Mouse (Mus musculus): ENCODE results near the gene Rad51ap1. TPM values are rescaled to one million over a fixed set of nuclear protein-coding genes. Genes with fewer than 3 reads are reported as not detected.
A peak's percentile ranks its signal among the peaks of the same experiment; 100 is the strongest.

Gene Rad51ap1
- 5.3 and 7.5 TPM in 2 replicates for polyA plus RNA-seq (2015; fragmentation: Nextera tagmentation; extraction: Ambion mirVana)

GRCm38 (mm10) chr6:126939487-126940171, at the start of gene Rad51ap1, which contains the start of gene D6Wsu163e:
Gene Rad51ap1 (minus strand): TSS chr6:126939587.
Gene D6Wsu163e (plus strand): TSS chr6:126939962.
- peak within 1 kb of the TSS; percentile 47 for H3K4me3 ChIP-seq (ENCODE audit: low read depth, low read length)
- under 1% methylated on average over 32 of the region's 33 CpGs for WGBS
- H3K4me1 ChIP-seq (ENCODE audit: insufficient read depth, low read depth, low read length) = peaks cover 10% of the 10 kb centered on the region
- peak; percentile 100 for ATAC-seq
- H3K9me3 ChIP-seq (ENCODE audit: low read length) = no peaks in the 10 kb centered on the region
- H3K9ac ChIP-seq (replicated peaks; ENCODE audit: low read depth) = peak within 1 kb of the TSS; percentile 51; the same call in 1 of the 2 replicates
- peak within 1 kb of the TSS; percentile 27; the same call in 1 of the 2 replicates for H3K27ac ChIP-seq (ENCODE audit: low read length)
- H3K36me3 ChIP-seq (ENCODE audit: insufficient read depth, low read length) = 0 out of 2 replicates have a peak, but pooled peaks cover 4% of the 10 kb centered on the region
- H3K27me3 ChIP-seq (replicated peaks; ENCODE audit: insufficient read depth, low read length) = no peaks in the 10 kb centered on the region
- H3K4me2 ChIP-seq (replicated peaks; ENCODE audit: low read depth, low read length) = peak within 1 kb of the TSS; percentile 77
- TF ChIP-seq EP300 (IDR thresholded peaks at IDR 0.05) = 0 out of 2 replicates have a peak, but pooled peaks have one; percentile 48
- no peak for TF ChIP-seq CTCF (IDR thresholded peaks at IDR 0.05)
- DNase-seq (ENCODE audit: low spot score) = peak; percentile 98

GRCm38 (mm10) chr6:126981539-126982234, 42.3 kb upstream of the Rad51ap1 start:
- TF ChIP-seq CTCF (IDR thresholded peaks at IDR 0.05) = no peak
- peak; percentile 15; the same call in 1 of the 2 replicates for TF ChIP-seq EP300 (IDR thresholded peaks at IDR 0.05)
- no peaks in the 10 kb centered on the region for H3K36me3 ChIP-seq (ENCODE audit: insufficient read depth, low read length)
- H3K9ac ChIP-seq (replicated peaks; ENCODE audit: low read depth) = no peak overlapping the region
- no peak overlapping the region for H3K4me2 ChIP-seq (replicated peaks; ENCODE audit: low read depth, low read length)
- WGBS = 26% methylated on average over 5 of the region's 5 CpGs
- H3K27me3 ChIP-seq (replicated peaks; ENCODE audit: insufficient read depth, low read length) = no peaks in the 10 kb centered on the region
- no peaks in the 10 kb centered on the region for H3K4me1 ChIP-seq (ENCODE audit: insufficient read depth, low read depth, low read length)
- no peak overlapping the region for H3K4me3 ChIP-seq (ENCODE audit: low read depth, low read length)
- no peak overlapping the region for H3K27ac ChIP-seq (ENCODE audit: low read length)
- no peaks in the 10 kb centered on the region for H3K9me3 ChIP-seq (ENCODE audit: low read length)
- DNase-seq (ENCODE audit: low spot score) (peak; percentile 27), ATAC-seq (peak; percentile 54)

GRCm38 (mm10) chr6:126966241-126967026, 27.0 kb upstream of the Rad51ap1 start:
- Histone ChIP-seq H3K27me3 (replicated peaks; ENCODE audit: insufficient read depth, low read length) (no peaks in the 10 kb centered on the region), H3K9ac (replicated peaks; ENCODE audit: low read depth) (no peak overlapping the region), H3K4me3 (ENCODE audit: low read depth, low read length) (no peak overlapping the region), H3K4me1 (ENCODE audit: insufficient read depth, low read depth, low read length) (no peaks in the 10 kb centered on the region), H3K9me3 (ENCODE audit: low read length) (no peaks in the 10 kb centered on the region), H3K36me3 (ENCODE audit: insufficient read depth, low read length) (peaks cover 11% of the 10 kb centered on the region; the same call in 1 of the 2 replicates), H3K4me2 (replicated peaks; ENCODE audit: low read depth, low read length) (no peak overlapping the region), H3K27ac (ENCODE audit: low read length) (no peak overlapping the region)
- TF ChIP-seq EP300 (IDR thresholded peaks at IDR 0.05) (no peak), CTCF (IDR thresholded peaks at IDR 0.05) (no peak)
- WGBS = 75% methylated on average over 14 of the region's 14 CpGs
- DNase-seq (ENCODE audit: low spot score) = peak; percentile 11
- no peak for ATAC-seq

GRCm38 (mm10) chr6:126963426-126963825, 24.0 kb upstream of the Rad51ap1 start:
- WGBS = 88% methylated on average over 9 of the region's 9 CpGs
- H3K4me2 ChIP-seq (replicated peaks; ENCODE audit: low read depth, low read length) = no peak overlapping the region
- ATAC-seq (no peak), DNase-seq (ENCODE audit: low spot score) (no peak)
- TF ChIP-seq CTCF (IDR thresholded peaks at IDR 0.05) (no peak), EP300 (IDR thresholded peaks at IDR 0.05) (no peak)
- H3K9me3 ChIP-seq (ENCODE audit: low read length) = no peaks in the 10 kb centered on the region
- H3K27me3 ChIP-seq (replicated peaks; ENCODE audit: insufficient read depth, low read length) = no peaks in the 10 kb centered on the region
- H3K36me3 ChIP-seq (ENCODE audit: insufficient read depth, low read length) = peaks cover 12% of the 10 kb centered on the region; the same call in 1 of the 2 replicates
- no peak overlapping the region for H3K4me3 ChIP-seq (ENCODE audit: low read depth, low read length)
- H3K9ac ChIP-seq (replicated peaks; ENCODE audit: low read depth) = no peak overlapping the region
- H3K27ac ChIP-seq (ENCODE audit: low read length) = no peak overlapping the region
- H3K4me1 ChIP-seq (ENCODE audit: insufficient read depth, low read depth, low read length) = no peaks in the 10 kb centered on the region

GRCm38 (mm10) chr6:126962709-126963108, 23.3 kb upstream of the Rad51ap1 start:
- Histone ChIP-seq H3K9ac (replicated peaks; ENCODE audit: low read depth) (no peak overlapping the region), H3K4me3 (ENCODE audit: low read depth, low read length) (no peak overlapping the region), H3K27me3 (replicated peaks; ENCODE audit: insufficient read depth, low read length) (no peaks in the 10 kb centered on the region), H3K9me3 (ENCODE audit: low read length) (no peaks in the 10 kb centered on the region), H3K4me1 (ENCODE audit: insufficient read depth, low read depth, low read length) (no peaks in the 10 kb centered on the region), H3K27ac (ENCODE audit: low read length) (no peak overlapping the region), H3K36me3 (ENCODE audit: insufficient read depth, low read length) (peaks cover 15% of the 10 kb centered on the region), H3K4me2 (replicated peaks; ENCODE audit: low read depth, low read length) (no peak overlapping the region)
- no peak for DNase-seq (ENCODE audit: low spot score)
- 82% methylated on average over 5 of the region's 5 CpGs for WGBS
- TF ChIP-seq EP300 (IDR thresholded peaks at IDR 0.05) (no peak), CTCF (IDR thresholded peaks at IDR 0.05) (no peak)
- no peak for ATAC-seq
